Mouse (Mus musculus) thymus, postnatal 0 days (tissue): Measurements from ENCODE around the gene Maml3. TPM values are rescaled to one million over a fixed set of nuclear protein-coding genes. Genes with fewer than 3 reads are reported as not detected.

Experiments
- DNase-seq: peaks from one replicate; pipeline ENCODE4 v3.0.0-alpha.2; 2015; ENCODE audit warnings: low spot score
- polyA plus RNA-seq: library from polyadenylated mRNA; unstranded; fragments of >200 nt; fragmentation: Nextera tagmentation; extraction: Ambion mirVana; gene quantifications from 2 replicates; pipeline ENCODE4 v1.2.1, GENCODE M21; 2015

The Maml3 gene
- polyA plus RNA-seq, 1 experiment from 2014 or later = 2.6 TPM

GRCm38 (mm10) chr3:52046027-52046700 lies 58.7 kb downstream of the Maml3 start:
- peak; percentile 80 for DNase-seq

GRCm38 (mm10) chr3:52045221-52045641 lies 59.6 kb downstream of the Maml3 start:
- no peak for DNase-seq

GRCm38 (mm10) chr3:52044651-52045050 lies 60.2 kb downstream of the Maml3 start:
- DNase-seq = no peak

GRCm38 (mm10) chr3:52043847-52044246 lies 61.0 kb downstream of the Maml3 start:
- no peak for DNase-seq

GRCm38 (mm10) chr3:52042680-52043079 lies 62.2 kb downstream of the Maml3 start:
- DNase-seq = no peak

GRCm38 (mm10) chr3:52039958-52040357 lies 64.9 kb downstream of the Maml3 start:
- no peak for DNase-seq

GRCm38 (mm10) chr3:52037260-52037659 lies 67.6 kb downstream of the Maml3 start:
- no peak for DNase-seq

GRCm38 (mm10) chr3:52035404-52035803 lies 69.5 kb downstream of the Maml3 start:
- peak; percentile 46 for DNase-seq

- DNase-seq = no peak
Observed at GRCm38 (mm10) chr3:52033857-52034588, 70.9 kb downstream of the Maml3 start.

- DNase-seq = no peak
Observed at GRCm38 (mm10) chr3:52031327-52031726, 73.5 kb downstream of the Maml3 start.

- DNase-seq = peak; percentile 52
Observed at GRCm38 (mm10) chr3:52030114-52030513, 74.8 kb downstream of the Maml3 start.

- DNase-seq = peak; percentile 65
Observed at GRCm38 (mm10) chr3:52029661-52030081, 75.2 kb downstream of the Maml3 start.

GRCm38 (mm10) chr3:52027972-52028371 lies 76.9 kb downstream of the Maml3 start:
- DNase-seq = no peak

- no peak for DNase-seq
Observed at GRCm38 (mm10) chr3:52022486-52022885, 82.4 kb downstream of the Maml3 start.

- no peak for DNase-seq
Observed at GRCm38 (mm10) chr3:52018103-52018439, 86.8 kb downstream of the Maml3 start.

GRCm38 (mm10) chr3:52017439-52018102 lies 87.3 kb downstream of the Maml3 start:
- no peak for DNase-seq

GRCm38 (mm10) chr3:52016178-52016577 lies 88.7 kb downstream of the Maml3 start:
- no peak for DNase-seq

- DNase-seq = no peak
Observed at GRCm38 (mm10) chr3:52015556-52015955, 89.3 kb downstream of the Maml3 start.

- DNase-seq = no peak
Observed at GRCm38 (mm10) chr3:52011032-52011710, 93.7 kb downstream of the Maml3 start.

GRCm38 (mm10) chr3:52009321-52009720 lies 95.6 kb downstream of the Maml3 start:
- peak; percentile 77 for DNase-seq

GRCm38 (mm10) chr3:52007602-52008252 lies 97.1 kb downstream of the Maml3 start:
- DNase-seq = peak; percentile 92
